Mouse (Mus musculus) spleen, adult 2 months (tissue): ENCODE data around the gene Rgs16. TPM values are rescaled to one million over a fixed set of nuclear protein-coding genes. Genes with fewer than 3 reads are reported as not detected.

Source experiments
- DNase-seq, 2 experiments: peaks; one replicate each; pipeline versions ENCODE4 v3.0.0 to v3.0.0-alpha.2; 2012 to 2021; ENCODE audit warnings: low spot score in 2 of 2, low read depth in 1 of 2
- H3K27ac ChIP-seq: fragments of 200-500 bp; 2 replicates; pipeline ENCODE4 v1.5.1; 2012; ENCODE audit warnings: low read length, inconsistent platforms; ENCODE audit not compliant: insufficient read depth
- H3K27me3 ChIP-seq: fragments of 200-500 bp; 2 replicates; pipeline ENCODE4 v1.6.1; 2012; ENCODE audit warnings: mild to moderate bottlenecking, moderate library complexity, low read length, inconsistent platforms; ENCODE audit not compliant: control insufficient read depth, insufficient read depth
- H3K36me3 ChIP-seq: fragments of 200-500 bp; 2 replicates; pipeline ENCODE4 v1.6.1; 2012; ENCODE audit warnings: mild to moderate bottlenecking, low read length, inconsistent platforms; ENCODE audit not compliant: control insufficient read depth, insufficient read depth
- H3K4me1 ChIP-seq: fragments of 200-500 bp; 2 replicates; pipeline ENCODE4 v1.6.1; 2011; ENCODE audit warnings: inconsistent platforms; ENCODE audit not compliant: control insufficient read depth, insufficient read depth, insufficient read length
- H3K4me3 ChIP-seq: fragments of 200-500 bp; 2 replicates; pipeline ENCODE4 v1.5.1; 2011; ENCODE audit warnings: mild to moderate bottlenecking, inconsistent platforms; ENCODE audit not compliant: insufficient read depth, insufficient read length; ENCODE audit errors: extremely low read depth
- CTCF ChIP-seq: fragments of 200-500 bp; IDR thresholded peaks from 2 replicates; pipeline ENCODE4 v1.5.1; 2011; ENCODE audit warnings: mild to moderate bottlenecking, inconsistent platforms; ENCODE audit not compliant: insufficient read depth, insufficient read length, insufficient replicate concordance; ENCODE audit errors: extremely low read depth
- POLR2A ChIP-seq: fragments of 200-500 bp; IDR thresholded peaks from 2 replicates; pipeline ENCODE4 v1.6.1; 2011; ENCODE audit warnings: low read depth, low read length, inconsistent platforms
- WGBS: fragments of 180-500 bp; shearing (Covaris S2); methylation state at CpG from one replicate; pipeline ENCODE4 v1.1.7; 2018; 5-methylcytosine and 5-hydroxymethylcytosine counted together
- polyA plus RNA-seq: library from polyadenylated mRNA; depleted of rRNA; stranded (reverse); fragments of >200 nt; gene quantifications from 2 replicates; pipeline ENCODE4 v1.2.3, GENCODE M21; 2012

Gene Rgs16
- polyA plus RNA-seq, 1 experiment: 0.88 TPM

GRCm38 (mm10) chr1:153697581-153698251 is 42.4 kb upstream of the Rgs16 start:
- TF ChIP-seq POLR2A (no peak), CTCF (no peak)
- Histone ChIP-seq H3K4me3 (no peak overlapping the region), H3K27ac (no peak overlapping the region), H3K36me3 (no peaks in the 10 kb centered on the region), H3K4me1 (peaks cover 5% of the 10 kb centered on the region; the same call in 1 of the 2 replicates), H3K27me3 (no peaks in the 10 kb centered on the region)
- DNase-seq: no peak
- WGBS: 94% methylated on average over 16 of the region's 16 CpGs

DNA sequence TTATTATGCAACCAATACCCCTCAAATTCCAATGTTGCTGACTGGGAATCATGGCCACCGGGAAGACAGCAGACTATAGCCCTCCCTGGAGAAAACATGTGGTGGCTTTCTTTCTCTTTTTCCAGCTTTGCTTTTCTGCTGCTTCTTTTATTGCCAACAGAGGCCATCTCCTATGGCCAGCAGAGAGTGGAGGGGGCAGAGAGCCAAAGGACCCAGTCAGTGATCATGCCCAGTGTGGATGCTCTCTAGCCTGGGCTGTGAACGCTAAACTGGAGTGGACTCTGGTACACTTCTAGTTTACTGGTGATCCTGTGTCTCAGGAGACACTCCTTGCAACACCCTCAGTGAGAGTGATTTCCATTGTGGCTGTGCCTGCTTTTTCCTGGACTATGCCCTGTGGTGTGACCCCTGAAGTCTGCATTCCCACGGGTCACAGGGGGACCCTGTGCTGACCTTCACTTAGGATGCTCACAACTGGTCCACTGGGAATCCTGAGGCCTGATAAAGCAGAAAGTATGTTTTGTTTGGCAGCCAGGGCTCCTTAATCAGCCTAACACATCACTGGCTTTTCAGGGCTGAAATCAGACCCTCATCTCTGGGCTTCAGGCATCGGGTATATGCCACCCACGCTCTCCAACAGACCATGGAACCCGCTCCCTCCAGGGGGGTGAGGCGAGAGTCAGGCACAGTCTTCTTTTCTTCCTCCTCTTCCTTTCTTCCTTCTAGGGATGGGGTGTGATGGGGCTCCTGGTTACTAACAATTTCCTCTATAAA is 41.7 kb upstream of the Rgs16 start:
- 79% methylated on average over 7 of the region's 7 CpGs for WGBS
- Histone ChIP-seq H3K27me3 (no peaks in the 10 kb centered on the region), H3K27ac (no peak overlapping the region), H3K4me3 (no peak overlapping the region), H3K4me1 (peaks cover 5% of the 10 kb centered on the region; the same call in 1 of the 2 replicates), H3K36me3 (no peaks in the 10 kb centered on the region)
- TF ChIP-seq POLR2A (no peak), CTCF (no peak)
- no peak for DNase-seq

GRCm38 (mm10) chr1:153700448-153701063 is 39.6 kb upstream of the Rgs16 start:
- no peaks in the 10 kb centered on the region for H3K27me3 ChIP-seq
- peaks cover 5% of the 10 kb centered on the region; the same call in 1 of the 2 replicates for H3K4me1 ChIP-seq
- no peak overlapping the region for H3K27ac ChIP-seq
- WGBS: 32% methylated on average over 11 of the region's 11 CpGs
- DNase-seq: peak in 1 of 2 experiments; percentile 40
- no peaks in the 10 kb centered on the region for H3K36me3 ChIP-seq
- no peak for TF ChIP-seq CTCF
- TF ChIP-seq POLR2A: no peak
- no peak overlapping the region for H3K4me3 ChIP-seq

GRCm38 (mm10) chr1:153701461-153701860 is 38.7 kb upstream of the Rgs16 start:
- no peak overlapping the region for H3K27ac ChIP-seq
- H3K27me3 ChIP-seq: no peaks in the 10 kb centered on the region
- WGBS: 82% methylated on average over 1 of the region's 1 CpGs
- peaks cover 5% of the 10 kb centered on the region; the same call in 1 of the 2 replicates for H3K4me1 ChIP-seq
- H3K36me3 ChIP-seq: no peaks in the 10 kb centered on the region
- H3K4me3 ChIP-seq: no peak overlapping the region
- no peak for TF ChIP-seq CTCF
- no peak for TF ChIP-seq POLR2A
- no peak for DNase-seq

DNA sequence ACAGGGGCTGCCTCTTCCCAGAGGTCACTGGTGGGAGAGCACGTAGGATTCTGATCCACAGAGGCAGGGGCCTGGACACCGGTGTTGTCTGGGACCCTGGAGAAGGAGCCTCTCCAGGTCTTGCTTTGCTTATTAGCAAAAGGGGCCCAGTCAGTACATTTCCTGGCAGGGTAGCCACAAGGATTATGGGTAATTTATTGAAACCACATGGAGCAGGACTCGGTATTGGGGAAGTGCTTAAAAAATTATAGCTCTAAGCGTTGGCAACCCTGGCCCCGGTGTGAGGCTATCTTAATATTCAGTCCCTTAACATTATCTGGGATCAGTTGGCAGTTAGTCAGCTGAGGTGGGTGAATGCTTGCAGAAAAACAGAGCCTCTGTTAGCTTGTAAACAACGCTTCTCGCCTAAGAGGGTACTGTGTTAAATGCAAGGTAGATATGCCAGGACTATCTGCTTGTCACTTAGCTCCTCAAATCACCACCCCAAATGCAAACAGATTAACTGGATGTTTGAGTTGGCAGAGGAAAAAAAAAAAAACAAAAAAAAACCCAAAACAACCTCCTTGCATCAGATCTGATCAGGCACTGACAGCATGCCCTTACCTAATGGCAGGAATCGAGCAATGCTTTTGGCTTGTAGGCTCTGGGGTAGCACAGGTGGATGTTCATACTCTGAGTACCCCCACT is 37.8 kb upstream of the Rgs16 start:
- no peak overlapping the region for H3K4me3 ChIP-seq
- no peaks in the 10 kb centered on the region for H3K36me3 ChIP-seq
- no peak for TF ChIP-seq CTCF
- no peak for TF ChIP-seq POLR2A
- peaks cover 5% of the 10 kb centered on the region; the same call in 1 of the 2 replicates for H3K4me1 ChIP-seq
- no peak overlapping the region for H3K27ac ChIP-seq
- DNase-seq: no peak
- WGBS: 75% methylated on average over 8 of the region's 8 CpGs
- no peaks in the 10 kb centered on the region for H3K27me3 ChIP-seq

DNA sequence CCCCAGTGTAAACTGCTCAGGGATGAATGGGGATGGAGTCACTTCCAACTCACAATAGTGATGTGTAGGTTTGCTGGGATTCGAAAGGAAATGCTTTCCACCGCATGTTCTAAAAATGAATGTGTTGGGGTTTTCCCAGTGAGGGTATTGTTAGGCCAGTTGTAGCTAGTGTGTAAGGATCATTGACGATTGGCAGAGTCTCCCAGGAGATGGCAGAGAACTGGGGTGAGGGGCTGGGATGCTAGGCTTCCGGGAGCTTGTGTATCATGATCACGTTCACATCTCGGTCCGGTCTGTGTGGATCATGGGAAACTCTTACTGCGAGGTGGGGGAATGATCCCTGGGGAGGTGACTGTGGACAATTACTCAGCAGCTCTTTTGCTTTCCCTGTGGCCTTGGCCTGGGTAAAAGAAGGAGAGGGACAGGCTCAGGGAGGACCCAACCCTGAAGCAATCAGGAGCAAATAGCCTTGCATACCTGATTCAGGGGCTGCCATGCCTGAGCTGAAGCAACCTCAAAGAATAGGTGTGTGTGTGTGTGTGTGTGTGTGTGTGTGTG is 37.2 kb upstream of the Rgs16 start:
- TF ChIP-seq CTCF (no peak), POLR2A (no peak)
- no peak for DNase-seq
- Histone ChIP-seq H3K36me3 (no peaks in the 10 kb centered on the region), H3K4me1 (peaks cover 5% of the 10 kb centered on the region; the same call in 1 of the 2 replicates), H3K4me3 (no peak overlapping the region), H3K27ac (no peak overlapping the region), H3K27me3 (no peaks in the 10 kb centered on the region)
- WGBS: 86% methylated on average over 8 of the region's 8 CpGs
